Mouse (Mus musculus): Measurements from ENCODE around the gene Cyp2c40. TPM values are rescaled to one million over a fixed set of nuclear protein-coding genes. Genes with fewer than 3 reads are reported as not detected.
"Not testable (repeated sequence)": the region's sequence is repeated elsewhere in the genome, so short reads cannot be mapped to it uniquely, and the experiment has no call there.

The Cyp2c40 gene
- polyA plus RNA-seq (2012; rRNA removed) = not detected in 2 replicates

GRCm38 (mm10) chr19:39812714-39813113, at the start of gene Cyp2c40:
Cyp2c40 (minus strand) TSS chr19:39812814.
- WGBS = 83% methylated on average over 3 of the region's 3 CpGs
- H3K4me1 ChIP-seq (ENCODE audit: control insufficient read depth, insufficient read depth, low read length); H3K27ac ChIP-seq (ENCODE audit: insufficient read depth, low read length); H3K27me3 ChIP-seq (ENCODE audit: control insufficient read depth, insufficient read depth, low read length); DNase-seq; H3K4me3 ChIP-seq (replicated peaks; ENCODE audit: insufficient read depth, low read depth, low read length): not testable (repeated sequence)

- not testable (repeated sequence) for H3K4me3 ChIP-seq (replicated peaks; ENCODE audit: insufficient read depth, low read depth, low read length); H3K27ac ChIP-seq (ENCODE audit: insufficient read depth, low read length); H3K4me1 ChIP-seq (ENCODE audit: control insufficient read depth, insufficient read depth, low read length); DNase-seq; H3K27me3 ChIP-seq (ENCODE audit: control insufficient read depth, insufficient read depth, low read length)
- 67% methylated on average over 2 of the region's 2 CpGs for WGBS
Observed at GRCm38 (mm10) chr19:39820931-39821330, 8.3 kb upstream of the Cyp2c40 start.

GRCm38 (mm10) chr19:39816400-39816799, 3.8 kb upstream of the Cyp2c40 start:
- not testable (repeated sequence) for H3K4me1 ChIP-seq (ENCODE audit: control insufficient read depth, insufficient read depth, low read length); H3K27me3 ChIP-seq (ENCODE audit: control insufficient read depth, insufficient read depth, low read length); H3K4me3 ChIP-seq (replicated peaks; ENCODE audit: insufficient read depth, low read depth, low read length); DNase-seq; H3K27ac ChIP-seq (ENCODE audit: insufficient read depth, low read length)
- 85% methylated on average over 1 of the region's 1 CpGs for WGBS

GRCm38 (mm10) chr19:39815991-39816390, 3.4 kb upstream of the Cyp2c40 start:
- H3K27me3 ChIP-seq (ENCODE audit: control insufficient read depth, insufficient read depth, low read length); DNase-seq; H3K4me1 ChIP-seq (ENCODE audit: control insufficient read depth, insufficient read depth, low read length); H3K27ac ChIP-seq (ENCODE audit: insufficient read depth, low read length); H3K4me3 ChIP-seq (replicated peaks; ENCODE audit: insufficient read depth, low read depth, low read length): not testable (repeated sequence)
- 62% methylated on average over 4 of the region's 4 CpGs for WGBS

- DNase-seq; H3K4me1 ChIP-seq (ENCODE audit: control insufficient read depth, insufficient read depth, low read length); H3K4me3 ChIP-seq (replicated peaks; ENCODE audit: insufficient read depth, low read depth, low read length); H3K27ac ChIP-seq (ENCODE audit: insufficient read depth, low read length); H3K27me3 ChIP-seq (ENCODE audit: control insufficient read depth, insufficient read depth, low read length): not testable (repeated sequence)
- 86% methylated on average over 2 of the region's 2 CpGs for WGBS
Observed at GRCm38 (mm10) chr19:39785458-39785857, 27.2 kb downstream of the Cyp2c40 start.

- TF ChIP-seq POLR2A (IDR thresholded peaks at IDR 0.05; ENCODE audit: borderline replicate concordance, insufficient read depth, low read length) = no peak
- no peak for TF ChIP-seq CTCF (IDR thresholded peaks at IDR 0.05; ENCODE audit: borderline replicate concordance, insufficient read depth, low read depth, low read length)
- 39% methylated on average over 1 of the region's 1 CpGs for WGBS
Observed at GRCm38 (mm10) chr19:39745357-39745756, 67.3 kb downstream of the Cyp2c40 start.

GRCm38 (mm10) chr19:39744361-39744760, 68.3 kb downstream of the Cyp2c40 start:
- H3K27ac ChIP-seq (ENCODE audit: insufficient read depth, low read length); H3K4me3 ChIP-seq (replicated peaks; ENCODE audit: insufficient read depth, low read depth, low read length); H3K27me3 ChIP-seq (ENCODE audit: control insufficient read depth, insufficient read depth, low read length); DNase-seq; H3K4me1 ChIP-seq (ENCODE audit: control insufficient read depth, insufficient read depth, low read length): not testable (repeated sequence)
- 44% methylated on average over 1 of the region's 1 CpGs for WGBS

More at GRCm38 (mm10) chr19:39745357-39745756, 67.3 kb downstream of the Cyp2c40 start:
- H3K4me3 ChIP-seq (replicated peaks; ENCODE audit: insufficient read depth, low read depth, low read length) = no peak overlapping the region
- DNase-seq = no peak
- H3K27me3 ChIP-seq (ENCODE audit: control insufficient read depth, insufficient read depth, low read length) = no peaks in the 10 kb centered on the region
- H3K4me1 ChIP-seq (ENCODE audit: control insufficient read depth, insufficient read depth, low read length) = no peaks in the 10 kb centered on the region
- no peak overlapping the region for H3K27ac ChIP-seq (ENCODE audit: insufficient read depth, low read length)

- no peak within 1 kb of the TSS for H3K27ac ChIP-seq (ENCODE audit: insufficient read depth, low read length)
- no peaks in the 10 kb centered on the region for H3K4me1 ChIP-seq (ENCODE audit: control insufficient read depth, insufficient read depth, low read length)
- TF ChIP-seq POLR2A (IDR thresholded peaks at IDR 0.05; ENCODE audit: borderline replicate concordance, insufficient read depth, low read length) (no peak), CTCF (IDR thresholded peaks at IDR 0.05; ENCODE audit: borderline replicate concordance, insufficient read depth, low read depth, low read length) (no peak)
- no peak within 1 kb of the TSS for H3K4me3 ChIP-seq (replicated peaks; ENCODE audit: insufficient read depth, low read depth, low read length)
- 83% methylated on average over 2 of the region's 2 CpGs for WGBS
- DNase-seq = no peak
- H3K27me3 ChIP-seq (ENCODE audit: control insufficient read depth, insufficient read depth, low read length) = no peaks in the 10 kb centered on the region
Observed at GRCm38 (mm10) chr19:39740920-39741319, 71.7 kb downstream of the Cyp2c40 start, which contains the start of gene Cyp2c68. Cyp2c68 (minus strand) TSS chr19:39741054.

Other genes with a start within 250 kb of the Cyp2c40 start
- gene Cyp2c67, start 163.8 kb downstream of the Cyp2c40 start, polyA plus RNA-seq (2012; rRNA removed) = not detected in 2 replicates
- not detected in 2 replicates for gene Cyp2c68, start 71.8 kb downstream of the Cyp2c40 start, polyA plus RNA-seq (2012; rRNA removed)
- gene Cyp2c69, start 74.0 kb upstream of the Cyp2c40 start, polyA plus RNA-seq (2012; rRNA removed) = not detected in 2 replicates
- not detected in 2 replicates for gene Cyp2c37, start 179.6 kb upstream of the Cyp2c40 start, polyA plus RNA-seq (2012; rRNA removed)